Mouse (Mus musculus) left cerebral cortex, postnatal 25 days (tissue): ENCODE data around the gene Fam92a. TPM values are rescaled to one million over a fixed set of nuclear protein-coding genes. Genes with fewer than 3 reads are reported as not detected.
A peak's percentile ranks its signal among the peaks of the same experiment; 100 is the strongest.
"Not testable (repeated sequence)": the region's sequence is repeated elsewhere in the genome, so short reads cannot be mapped to it uniquely, and the experiment has no call there.

Experiments
- DNase-seq, 2 experiments: peaks; one replicate each; pipeline ENCODE4 v3.0.0; 2022; ENCODE audit warnings: low spot score in 2 of 2, mixed read lengths in 1 of 2
- intact Hi-C: fragments of 180-260 bp; cut with DNase I; formaldehyde crosslinking; loops from one replicate; pipeline ENCODE4 v1.15.1; 2025
- total RNA-seq, 2 experiments: library from RNA; stranded (reverse); gene quantifications; 2 replicates each; pipeline ENCODE4 v1.2.3; 2021

Fam92a gene
- 10 to 100 TPM; 72.5 to 79.7 TPM for total RNA-seq

DNA sequence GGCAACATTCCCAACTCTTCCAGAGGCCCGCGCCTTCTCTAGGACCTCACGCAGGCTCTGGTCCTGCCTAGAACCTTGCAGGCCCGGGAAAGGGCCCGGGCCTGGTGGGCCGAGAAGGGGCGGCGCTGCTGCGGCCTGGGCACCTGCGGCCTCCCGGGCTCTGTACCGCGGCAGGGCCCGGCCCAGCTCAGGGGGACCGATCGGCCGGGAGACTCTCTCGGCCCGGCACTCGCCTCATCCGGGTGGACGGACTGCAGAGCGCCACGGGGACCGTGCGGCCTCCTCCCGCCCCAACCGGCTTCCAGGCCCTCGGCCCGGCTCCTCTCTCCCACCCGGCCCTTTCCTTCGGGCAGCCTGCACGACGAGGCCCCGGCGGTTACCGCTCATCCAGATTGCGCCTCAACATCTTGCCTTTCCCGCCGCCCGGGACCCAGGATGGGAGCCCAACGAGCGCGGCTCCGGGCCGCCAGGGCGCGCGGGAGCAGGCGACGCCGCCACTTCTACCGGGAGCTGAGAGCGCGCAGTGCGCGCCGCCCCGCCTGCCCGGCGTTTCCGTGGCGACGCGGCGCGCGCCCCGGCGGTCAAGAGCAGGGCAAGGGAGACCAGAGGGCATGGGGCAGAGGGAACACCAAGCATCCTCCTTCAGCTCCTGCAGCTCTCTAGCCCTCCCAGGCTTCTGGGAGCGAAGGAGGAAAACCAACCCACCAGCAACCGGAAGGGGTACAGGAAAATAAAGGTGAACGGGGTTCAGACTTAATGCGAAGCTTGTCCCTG lies at the start of gene Fam92a:
TSS of gene Fam92a (minus strand) at position 698 of the 774 bp plus-strand sequence.
- intact Hi-C loops, result no loop called here
- peak; percentile 51 to 70 for DNase-seq

DNA sequence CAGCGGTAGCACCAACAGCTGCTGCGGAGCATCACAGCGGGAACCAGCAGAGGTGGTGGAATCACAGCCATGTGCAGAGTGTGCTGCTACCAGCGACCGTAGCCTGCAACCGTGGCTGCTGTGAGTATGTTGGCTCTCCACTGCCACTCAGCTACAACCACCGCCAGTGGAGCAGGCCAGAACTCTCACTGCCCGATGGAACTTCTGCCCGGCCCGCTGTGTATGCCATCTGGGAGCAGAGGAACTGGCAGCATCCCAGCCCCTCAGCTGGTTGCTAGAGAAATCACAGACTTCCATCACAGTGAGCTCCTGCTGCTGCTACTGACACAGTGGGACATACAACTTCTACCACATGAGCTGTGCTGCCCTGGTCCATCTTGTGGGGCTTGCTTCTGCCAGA lies 7.2 kb upstream of the Fam92a start:
- intact Hi-C loops, result no loop called here

DNA sequence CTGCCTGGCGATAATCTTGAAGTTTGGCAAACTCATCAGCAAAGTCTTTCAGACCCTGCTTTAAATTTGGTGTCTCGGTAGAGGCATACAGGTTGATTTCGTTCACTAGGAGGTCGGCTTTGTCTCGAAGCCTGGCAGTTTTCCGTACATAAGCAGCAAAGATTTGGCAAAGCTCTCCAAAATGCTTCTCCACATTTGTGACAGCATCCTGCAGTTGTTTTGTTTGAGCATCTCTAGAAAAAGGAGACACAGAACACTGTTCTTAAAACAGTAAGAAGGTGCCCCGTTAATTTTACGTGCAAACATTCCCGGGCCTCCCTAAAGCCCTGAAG lies 863 bp downstream of the Fam92a start:
- DNase-seq, result no peak
- intact Hi-C loops, result no loop called here

More for the DNA sequence above, 7.2 kb upstream of the Fam92a start:
- peak; percentile 33 to 69 for DNase-seq

DNA sequence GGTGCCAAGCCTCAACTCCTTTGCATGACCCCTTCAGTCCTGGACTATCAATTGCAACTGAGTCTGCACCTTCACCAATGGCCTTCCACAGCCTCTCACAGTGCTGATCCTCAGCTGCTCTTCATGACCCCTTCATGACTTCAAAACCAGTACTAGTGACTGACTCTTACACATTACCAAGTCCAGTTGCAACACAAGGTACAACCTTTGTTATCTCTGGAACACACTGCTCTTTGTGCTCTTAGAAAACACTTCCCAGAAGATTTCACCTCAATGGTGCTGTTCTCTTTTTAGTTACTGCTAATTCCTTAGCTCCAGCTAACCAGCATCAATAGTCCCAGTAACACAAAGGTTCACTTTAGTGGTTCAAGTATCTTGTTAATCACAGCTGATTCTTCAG lies 24.2 kb downstream of the Fam92a start:
- intact Hi-C loops, result no loop called here
- no peak for DNase-seq

DNA sequence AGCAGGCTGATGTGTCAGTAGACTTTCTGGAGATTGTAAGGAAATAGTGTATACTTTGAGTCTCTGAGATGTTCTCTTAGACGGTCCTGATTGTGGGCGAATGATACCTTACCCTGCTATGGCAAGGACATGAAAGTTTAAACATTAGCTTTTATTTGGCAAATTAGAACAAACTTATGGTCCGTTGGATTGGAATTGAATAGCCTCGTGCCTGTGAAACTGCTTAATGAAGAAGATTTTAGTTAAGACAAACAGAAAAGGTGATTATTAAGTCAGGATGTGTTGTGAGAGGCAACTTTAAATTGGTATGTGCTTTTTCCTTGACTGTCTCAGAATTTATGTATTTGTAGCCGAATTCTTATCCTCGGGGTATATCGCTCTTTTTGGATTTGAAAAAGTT lies 30.3 kb downstream of the Fam92a start:
- intact Hi-C loops, DNase-seq: not testable (repeated sequence)

DNA sequence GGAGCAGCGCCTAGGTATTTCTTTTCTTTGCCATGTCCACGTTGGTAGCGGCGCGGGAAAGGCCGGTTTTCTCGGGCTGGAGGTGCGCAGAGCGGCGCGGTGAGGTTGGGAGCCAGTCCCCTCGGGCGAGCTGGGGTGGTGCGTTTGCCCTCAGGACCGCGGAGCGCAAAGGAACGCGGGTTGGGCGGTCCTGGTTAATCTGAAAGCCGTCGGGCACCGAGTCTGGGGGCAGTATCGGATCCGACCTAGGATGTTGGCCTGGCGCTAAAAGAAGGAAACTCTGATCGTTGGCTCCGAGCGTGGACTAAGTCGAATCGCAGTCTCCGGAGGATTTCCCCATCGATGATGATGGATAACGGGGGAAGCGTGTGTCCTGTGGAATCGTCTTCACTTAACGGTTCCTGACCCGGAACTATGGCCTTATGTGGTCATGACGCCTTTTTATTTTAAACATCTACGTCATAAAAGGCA lies 31.2 kb downstream of the Fam92a start:
- intact Hi-C loops, result not testable (repeated sequence)
- DNase-seq, result peak in 1 of 2 experiments; percentile 14

DNA sequence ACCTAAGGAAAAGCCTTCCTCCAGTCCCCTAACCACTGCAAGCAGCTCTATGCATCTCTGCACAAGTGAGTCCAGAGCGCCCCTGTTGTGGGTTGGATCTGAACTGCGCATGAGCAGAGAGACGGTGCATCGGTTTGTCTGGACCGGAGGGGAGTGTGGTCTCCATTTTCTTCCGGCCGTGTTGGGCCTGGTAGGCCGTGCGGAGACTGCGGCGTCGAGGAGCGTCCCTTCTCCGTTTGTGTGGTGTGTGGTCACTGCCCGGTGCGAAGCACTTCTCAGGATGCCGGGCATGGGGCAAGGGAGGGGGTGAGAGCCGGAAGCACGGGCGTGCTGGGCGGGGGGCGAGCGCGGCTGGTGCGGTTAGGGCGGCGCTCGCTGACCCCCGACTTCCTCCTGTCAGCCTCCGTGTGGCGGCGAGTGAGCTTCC lies 31.7 kb downstream of the Fam92a start, which contains the start of gene Rbm12b1:
TSS of gene Rbm12b1 (plus strand) at position 124 of the 427 bp plus-strand sequence.
- DNase-seq, result peak; percentile 84 to 91
- intact Hi-C loops, result not testable (repeated sequence)

Other genes with a start within 250 kb of the Fam92a start
- not detected for gene Gm10604, start 190.8 kb downstream of the Fam92a start, total RNA-seq
- 10 to 100 TPM; 17.0 to 20.3 TPM for gene Rbm12b2, start 82.6 kb downstream of the Fam92a start, total RNA-seq
- 10 to 100 TPM; 17.2 to 20.9 TPM for gene Rbm12b1, start 31.8 kb downstream of the Fam92a start, total RNA-seq